Mouse (Mus musculus) macrophage (primary cell): ENCODE measurements around the gene Car5a. TPM values are rescaled to one million over a fixed set of nuclear protein-coding genes. Genes with fewer than 3 reads are reported as not detected.

ENCODE experiments used
- H3K27ac ChIP-seq: fragments of 350-480 bp; formaldehyde crosslinking; 2 replicates; pipeline ENCODE4 v1.9.0; 2021
- H3K36me3 ChIP-seq: fragments of 350-480 bp; formaldehyde crosslinking; 2 replicates; pipeline ENCODE4 v1.9.0; 2021; ENCODE audit errors: inconsistent target
- H3K4me3 ChIP-seq: fragments of 350-480 bp; formaldehyde crosslinking; 2 replicates; pipeline ENCODE4 v1.9.0; 2021; ENCODE audit errors: inconsistent target
- H3K79me2 ChIP-seq: fragments of 350-480 bp; formaldehyde crosslinking; 2 replicates; pipeline ENCODE4 v1.9.0; 2021; ENCODE audit errors: inconsistent target
- WGBS: methylation state at CpG from one replicate; pipeline ENCODE4 v1.1.7; 2026; ENCODE audit warnings: inconsistent platforms; ENCODE audit not compliant: missing documents; 5-methylcytosine and 5-hydroxymethylcytosine counted together
- polyA plus RNA-seq: library from polyadenylated mRNA; stranded (reverse); fragments of 250-400 nt; gene quantifications from 3 replicates; pipeline ENCODE4 v1.2.4, GENCODE M21; 2018; ENCODE audit warnings: inconsistent platforms

The Car5a gene
- polyA plus RNA-seq, 1 experiment from 2014 or later = not detected

GRCm38 (mm10) chr8:121967977-121968376 is 23.3 kb upstream of the Car5a start:
- Histone ChIP-seq H3K4me3 (no peak overlapping the region), H3K36me3 (no peaks in the 10 kb centered on the region), H3K79me2 (peaks cover 78% of the 10 kb centered on the region), H3K27ac (no peak overlapping the region)
- WGBS = 91% methylated on average over 4 of the region's 4 CpGs

DNA sequence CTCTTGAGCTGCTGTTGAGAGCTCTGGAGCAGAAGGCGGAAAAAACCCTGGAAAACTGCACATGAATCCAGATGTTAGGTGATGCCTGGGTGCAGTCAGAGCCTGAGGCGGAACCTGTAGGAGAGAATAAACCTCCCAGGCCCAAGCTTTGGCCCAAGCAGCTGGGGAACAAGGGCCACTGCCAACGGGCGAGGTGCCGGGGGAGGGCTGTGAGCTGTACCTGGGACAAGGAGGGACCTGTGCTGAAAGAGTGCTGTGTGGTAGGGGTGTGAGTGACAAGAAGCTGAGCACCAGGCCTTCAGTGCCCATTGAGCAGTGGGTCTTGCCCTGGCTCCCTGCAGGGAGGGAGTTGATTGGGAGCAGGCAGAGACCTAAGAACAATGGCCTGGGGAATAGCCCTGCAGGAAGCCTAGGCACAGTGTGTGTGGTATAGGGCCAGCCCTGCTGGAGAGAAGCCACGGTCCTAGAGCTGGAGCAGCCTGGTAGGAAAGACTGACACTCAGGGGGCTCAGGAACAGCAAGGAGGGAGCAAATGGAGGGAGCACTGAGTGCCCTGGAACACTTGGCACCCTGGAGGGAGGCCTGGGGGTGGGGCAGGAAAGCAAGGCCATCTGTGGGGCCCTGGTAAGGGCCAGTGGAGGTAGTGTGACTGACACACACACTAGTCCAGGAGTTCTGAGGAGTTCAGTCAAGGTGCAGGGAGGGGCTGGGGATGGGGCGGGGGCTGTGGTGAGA is 22.2 kb upstream of the Car5a start:
- H3K4me3 ChIP-seq = no peak overlapping the region
- no peaks in the 10 kb centered on the region for H3K36me3 ChIP-seq
- peaks cover 89% of the 10 kb centered on the region for H3K79me2 ChIP-seq
- H3K27ac ChIP-seq = no peak overlapping the region
- 83% methylated on average over 7 of the region's 7 CpGs for WGBS

DNA sequence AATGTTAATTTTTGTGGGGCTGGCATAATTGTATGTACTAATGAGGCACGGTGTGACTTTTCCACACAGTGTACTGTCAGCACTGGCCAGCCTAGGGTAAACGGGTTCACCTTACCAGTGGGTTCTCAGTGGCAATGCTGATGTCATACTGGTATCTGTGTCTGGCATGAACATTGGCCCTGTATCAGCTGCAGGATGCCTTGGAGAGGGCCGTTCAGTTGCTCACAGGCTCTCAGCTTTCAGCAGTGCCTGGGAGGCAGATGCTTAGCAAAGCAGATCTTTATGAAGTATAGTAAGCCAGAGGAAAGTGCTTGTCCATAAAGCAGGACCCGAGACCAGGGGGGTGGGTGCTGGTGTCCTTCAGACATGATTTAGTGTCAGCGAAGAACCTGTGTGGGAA is 21.4 kb upstream of the Car5a start:
- Histone ChIP-seq H3K27ac (no peak overlapping the region), H3K36me3 (no peaks in the 10 kb centered on the region), H3K4me3 (no peak overlapping the region), H3K79me2 (peaks cover 97% of the 10 kb centered on the region)
- 97% methylated on average over 5 of the region's 5 CpGs for WGBS

DNA sequence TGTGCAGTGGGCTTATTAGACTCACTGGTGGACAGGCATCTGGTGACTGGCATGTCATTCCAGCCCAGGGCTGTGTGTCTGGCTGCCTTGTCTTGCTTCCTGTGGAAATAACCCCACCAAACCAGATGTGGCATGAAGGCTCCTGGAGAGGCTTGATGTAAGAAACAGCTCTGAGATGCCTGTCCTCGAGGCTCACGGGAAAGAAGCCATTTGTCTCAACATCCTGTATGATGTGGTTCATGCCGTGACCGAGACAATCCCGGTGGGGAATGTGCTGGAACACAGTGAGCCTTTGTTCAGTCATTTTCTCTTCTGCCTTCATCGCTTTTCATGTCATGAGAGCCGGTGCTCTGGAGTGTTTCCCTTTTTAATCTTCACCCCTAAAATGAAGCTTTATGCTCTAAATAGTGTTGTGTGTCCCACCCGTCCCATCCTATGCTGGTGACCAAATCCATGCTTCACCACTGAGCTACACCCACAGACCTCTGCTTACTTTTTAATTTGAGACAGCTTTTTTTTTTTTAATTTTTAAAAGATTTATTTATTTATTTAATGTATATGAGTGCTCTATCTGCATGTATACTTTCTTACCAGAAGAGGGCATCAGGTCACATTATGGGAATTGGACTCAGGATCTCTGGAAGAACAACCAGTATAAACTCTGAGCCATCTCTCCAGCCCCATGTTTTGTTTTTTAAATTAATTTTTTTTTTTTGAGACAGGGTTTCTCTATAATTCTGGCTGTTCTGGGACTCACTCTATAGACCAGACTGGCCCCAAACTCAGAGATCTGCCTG is 20.2 kb upstream of the Car5a start:
- H3K27ac ChIP-seq = no peak overlapping the region
- H3K4me3 ChIP-seq = no peak overlapping the region
- H3K36me3 ChIP-seq = 0 out of 2 replicates have a peak, but pooled peaks cover 3% of the 10 kb centered on the region
- peaks cover 97% of the 10 kb centered on the region for H3K79me2 ChIP-seq
- 90% methylated on average over 8 of the region's 8 CpGs for WGBS

DNA sequence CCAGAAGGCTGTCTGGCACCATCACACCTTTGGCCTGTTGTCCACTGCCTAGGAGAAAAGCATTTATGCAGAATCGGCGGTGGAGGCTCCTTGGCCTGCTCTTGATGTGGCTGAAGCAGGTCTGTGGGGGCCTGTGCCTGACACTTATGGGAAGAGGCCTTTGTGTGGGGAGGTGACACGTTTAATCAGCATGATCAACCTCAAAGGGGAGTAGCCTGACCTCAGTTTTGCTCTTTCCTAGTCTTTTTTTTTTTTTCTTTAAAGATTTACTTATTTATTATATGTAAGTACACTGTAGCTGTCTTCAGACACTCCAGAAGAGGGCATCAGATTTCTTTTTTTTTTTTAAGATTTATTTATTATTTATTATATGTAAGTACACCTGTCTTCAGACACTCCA is 18.2 kb upstream of the Car5a start:
- Histone ChIP-seq H3K36me3 (0 out of 2 replicates have a peak, but pooled peaks cover 3% of the 10 kb centered on the region), H3K79me2 (peaks cover 97% of the 10 kb centered on the region), H3K4me3 (no peak overlapping the region), H3K27ac (no peak overlapping the region)
- WGBS = 86% methylated on average over 3 of the region's 3 CpGs

GRCm38 (mm10) chr8:121958395-121958794 is 13.7 kb upstream of the Car5a start:
- Histone ChIP-seq H3K79me2 (peaks cover 98% of the 10 kb centered on the region), H3K4me3 (no peak overlapping the region), H3K36me3 (peaks cover 3% of the 10 kb centered on the region; the same call in 1 of the 2 replicates), H3K27ac (no peak overlapping the region)
- 100% methylated on average over 1 of the region's 1 CpGs for WGBS

DNA sequence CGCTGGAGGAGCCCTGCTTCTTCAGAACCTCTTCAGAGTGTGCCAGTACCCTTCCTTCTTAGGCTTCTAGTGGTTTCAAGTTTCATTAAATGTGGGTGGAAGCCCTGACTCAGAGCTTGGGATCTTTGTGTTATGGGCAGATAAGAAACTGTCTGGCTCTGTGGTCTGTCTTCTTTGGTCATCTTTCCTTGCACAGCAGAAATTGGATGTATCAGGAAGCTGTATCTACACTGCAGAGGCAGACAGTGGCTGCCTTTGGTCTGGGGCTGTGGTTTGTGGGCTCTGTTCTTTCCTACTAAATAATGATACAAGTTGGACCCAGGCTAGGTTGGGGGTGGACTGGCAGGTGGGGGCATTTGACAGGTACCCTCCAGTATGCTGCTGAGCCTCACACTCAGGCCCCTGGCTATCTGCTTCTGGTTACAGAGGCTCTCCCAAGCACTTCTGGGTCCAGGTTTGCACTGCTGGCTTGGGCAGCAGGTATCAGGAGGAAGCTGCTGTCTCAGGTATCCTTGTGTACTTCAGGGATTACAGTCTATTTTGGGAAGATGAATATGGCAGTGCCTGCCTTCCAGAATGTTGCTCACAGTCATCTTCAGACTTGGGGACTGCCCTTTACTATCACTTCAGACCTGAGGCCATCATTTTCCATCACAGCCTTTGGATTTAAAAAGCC is 11.3 kb upstream of the Car5a start:
- Histone ChIP-seq H3K4me3 (no peak overlapping the region), H3K36me3 (peaks cover 3% of the 10 kb centered on the region; the same call in 1 of the 2 replicates), H3K79me2 (peaks cover 98% of the 10 kb centered on the region), H3K27ac (no peak overlapping the region)
- WGBS = 31% methylated on average over 1 of the region's 1 CpGs

DNA sequence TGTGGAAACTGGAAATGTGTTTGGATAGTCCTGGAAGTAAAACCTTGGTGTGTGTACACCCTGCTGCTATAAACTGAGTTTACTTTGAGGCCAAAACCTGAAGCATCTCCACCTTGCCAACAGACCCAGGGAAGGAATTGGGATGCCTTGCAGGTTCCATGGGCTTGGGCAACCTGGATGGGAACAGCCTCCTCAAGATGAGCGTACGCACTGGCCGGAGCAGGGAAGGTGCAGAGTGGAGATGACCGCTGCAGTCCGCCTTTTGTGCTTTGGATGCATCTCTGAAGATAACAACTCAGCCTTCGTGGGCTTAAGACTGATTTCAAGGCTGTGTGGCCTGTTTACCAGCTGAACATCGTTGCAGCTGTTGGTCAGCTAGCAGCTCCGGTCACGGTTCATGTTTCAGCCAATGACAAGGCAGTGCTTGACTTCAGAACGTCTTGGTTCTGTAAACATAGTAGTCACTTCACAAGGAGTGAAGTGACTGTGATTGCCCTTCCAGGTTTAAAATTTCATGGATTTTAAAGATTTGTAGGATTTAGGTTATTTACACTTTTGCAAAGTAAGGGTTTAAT is 10.4 kb upstream of the Car5a start:
- no peak overlapping the region for H3K4me3 ChIP-seq
- WGBS = 89% methylated on average over 10 of the region's 10 CpGs

DNA sequence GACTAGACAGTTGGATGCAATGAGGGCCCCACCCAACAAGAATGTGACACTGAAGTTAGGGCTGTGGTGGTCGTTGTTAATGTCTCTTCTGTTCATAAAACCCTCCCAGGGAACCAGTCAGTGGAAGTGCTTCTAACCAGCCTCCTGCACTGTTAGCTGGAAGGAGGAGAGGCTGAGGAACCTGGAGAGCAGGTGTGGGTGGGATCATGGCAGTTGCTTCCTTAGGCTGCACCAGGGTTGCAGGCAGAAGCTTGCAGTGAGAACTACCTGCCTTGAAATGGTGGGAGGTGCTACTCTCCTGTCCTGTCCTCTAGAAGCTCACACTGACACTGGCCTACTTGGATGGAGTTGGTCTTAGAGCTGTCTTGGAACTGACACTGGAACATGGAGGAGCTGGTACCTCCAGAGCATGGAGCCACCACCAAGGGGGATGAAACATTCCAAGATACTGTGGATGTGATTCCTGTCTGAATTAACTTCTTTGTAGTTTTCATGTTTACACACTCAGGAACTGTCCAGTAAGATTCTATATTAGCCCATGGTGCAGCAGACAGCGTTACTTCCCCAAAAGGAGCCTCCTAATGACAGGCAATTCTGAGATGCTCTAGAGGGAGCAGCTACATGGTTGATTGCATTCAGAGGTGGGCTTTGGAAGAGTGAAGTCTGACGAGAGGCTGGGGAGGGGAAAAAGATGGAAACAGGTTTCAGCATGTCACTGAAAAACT is 9.3 kb upstream of the Car5a start:
- WGBS = 41% methylated on average over 3 of the region's 3 CpGs
- no peaks in the 10 kb centered on the region; the same call in 1 of the 2 replicates for H3K36me3 ChIP-seq
- no peak overlapping the region for H3K27ac ChIP-seq
- H3K79me2 ChIP-seq = peaks cover 81% of the 10 kb centered on the region
- no peak overlapping the region for H3K4me3 ChIP-seq

More for the DNA sequence above, 10.4 kb upstream of the Car5a start:
- H3K36me3 ChIP-seq = no peaks in the 10 kb centered on the region; the same call in 1 of the 2 replicates
- peaks cover 90% of the 10 kb centered on the region for H3K79me2 ChIP-seq
- no peak overlapping the region for H3K27ac ChIP-seq

GRCm38 (mm10) chr8:121952800-121953199 is 8.1 kb upstream of the Car5a start:
- H3K4me3 ChIP-seq = no peak overlapping the region

DNA sequence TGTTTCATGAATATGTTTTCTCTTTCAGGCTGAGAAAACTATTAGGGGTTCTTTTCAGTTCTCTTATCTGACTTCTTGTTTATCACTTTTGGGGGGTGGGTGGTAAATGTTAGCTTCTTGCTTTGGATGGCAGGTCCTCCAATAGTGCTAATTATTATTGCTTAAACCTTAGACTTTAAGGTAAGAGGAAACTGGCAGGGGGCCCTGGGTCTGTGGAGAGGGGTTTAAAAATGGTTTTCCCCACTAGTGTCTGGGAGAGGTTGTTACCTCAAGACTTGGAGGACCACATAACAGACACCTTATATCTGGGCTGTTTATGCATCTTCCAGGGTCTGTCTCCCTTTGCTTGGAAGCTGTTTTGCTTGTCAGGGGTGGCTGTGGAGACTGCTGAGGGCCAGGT is 7.4 kb upstream of the Car5a start:
- no peak overlapping the region for H3K27ac ChIP-seq

More at GRCm38 (mm10) chr8:121952800-121953199, 8.1 kb upstream of the Car5a start:
- WGBS = 79% methylated on average over 7 of the region's 7 CpGs
- Histone ChIP-seq H3K27ac (no peak overlapping the region), H3K36me3 (no peaks in the 10 kb centered on the region; the same call in 1 of the 2 replicates), H3K79me2 (peaks cover 69% of the 10 kb centered on the region)

DNA sequence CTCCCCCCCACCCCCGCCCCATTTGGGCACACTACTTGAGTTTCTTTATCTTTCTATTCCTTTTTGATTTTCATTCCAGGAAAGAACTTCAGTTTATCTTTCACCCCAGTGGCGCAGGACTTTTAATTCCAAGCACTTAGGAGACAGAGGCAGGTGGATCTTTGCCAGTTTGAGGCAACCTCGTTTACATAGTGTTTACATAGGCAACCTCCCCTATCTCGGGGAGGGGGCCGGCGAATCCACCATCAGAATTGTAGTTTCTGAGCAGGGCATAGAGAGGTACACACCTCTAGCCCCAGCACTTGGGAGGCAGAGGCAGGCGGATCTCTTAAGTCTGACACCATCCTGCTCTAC is 6.9 kb upstream of the Car5a start:
- Histone ChIP-seq H3K79me2 (peaks cover 57% of the 10 kb centered on the region), H3K36me3 (no peaks in the 10 kb centered on the region; the same call in 1 of the 2 replicates), H3K4me3 (peak overlapping the region; percentile 70), H3K27ac (0 out of 2 replicates have a peak overlapping the region, but pooled peaks have one; percentile 59)
- 34% methylated on average over 7 of the region's 7 CpGs for WGBS

More for the DNA sequence above, 7.4 kb upstream of the Car5a start:
- H3K79me2 ChIP-seq = peaks cover 62% of the 10 kb centered on the region
- H3K4me3 ChIP-seq = no peak overlapping the region
- H3K36me3 ChIP-seq = no peaks in the 10 kb centered on the region; the same call in 1 of the 2 replicates

- H3K36me3 ChIP-seq = no peaks in the 10 kb centered on the region; the same call in 1 of the 2 replicates
- H3K4me3 ChIP-seq = peak overlapping the region; percentile 70
- WGBS = under 1% methylated on average over 91 of the region's 97 CpGs
These were observed 6.3 kb upstream of the Car5a start for GRCm38 (mm10) chr8:121950749-121951655.

More at GRCm38 (mm10) chr8:121950749-121951655, 6.3 kb upstream of the Car5a start:
- H3K79me2 ChIP-seq = peaks cover 51% of the 10 kb centered on the region
- peak overlapping the region; percentile 59 for H3K27ac ChIP-seq
